Mouse (Mus musculus) CD4-positive, CD25-positive, alpha-beta regulatory T cell, adult 4 months (primary cell): ENCODE data around the gene Ppm1l. TPM values are rescaled to one million over a fixed set of nuclear protein-coding genes. Genes with fewer than 3 reads are reported as not detected.
"Not testable (repeated sequence)": the region's sequence is repeated elsewhere in the genome, so short reads cannot be mapped to it uniquely, and the experiment has no call there.

Source experiments
- ATAC-seq: one replicate; pipeline ENCODE4 v1.8.0; 2017
- polyA plus RNA-seq, 2 experiments: library from polyadenylated mRNA; unstranded; fragments of 100-300 nt; shearing (Covaris generic); gene quantifications; one replicate each; pipeline ENCODE4 v1.2.1; 2017

The Ppm1l gene
- polyA plus RNA-seq, 2 experiments from 2014 or later = 4.4 to 6.9 TPM

- no peak for ATAC-seq
Observed at GRCm38 (mm10) chr3:69548704-69549455, 232.2 kb downstream of the Ppm1l start.

GRCm38 (mm10) chr3:69549602-69550001, 232.9 kb downstream of the Ppm1l start:
- no peak for ATAC-seq

GRCm38 (mm10) chr3:69555511-69555910, 238.8 kb downstream of the Ppm1l start:
- no peak for ATAC-seq

- ATAC-seq = no peak
Observed at GRCm38 (mm10) chr3:69556092-69556778, 239.6 kb downstream of the Ppm1l start.

GRCm38 (mm10) chr3:69559316-69559974, 242.8 kb downstream of the Ppm1l start:
- no peak for ATAC-seq

- ATAC-seq = no peak
Observed at GRCm38 (mm10) chr3:69559975-69560330, 243.3 kb downstream of the Ppm1l start.

GRCm38 (mm10) chr3:69561686-69562085, 245.0 kb downstream of the Ppm1l start:
- no peak for ATAC-seq

GRCm38 (mm10) chr3:69563406-69563805, 246.7 kb downstream of the Ppm1l start:
- ATAC-seq = no peak

GRCm38 (mm10) chr3:69565586-69565985, 248.9 kb downstream of the Ppm1l start:
- not testable (repeated sequence) for ATAC-seq

GRCm38 (mm10) chr3:69572561-69572960, 255.9 kb downstream of the Ppm1l start:
- ATAC-seq = no peak

- no peak for ATAC-seq
Observed at GRCm38 (mm10) chr3:69575577-69575976, 258.9 kb downstream of the Ppm1l start.

- no peak for ATAC-seq
Observed at GRCm38 (mm10) chr3:69576715-69577114, 260.1 kb downstream of the Ppm1l start.

GRCm38 (mm10) chr3:69578791-69579190, 262.1 kb downstream of the Ppm1l start:
- no peak for ATAC-seq

- ATAC-seq = no peak
Observed at GRCm38 (mm10) chr3:69583798-69584197, 267.1 kb downstream of the Ppm1l start.

GRCm38 (mm10) chr3:69588101-69588760, 271.6 kb downstream of the Ppm1l start:
- ATAC-seq = no peak

GRCm38 (mm10) chr3:69593426-69593825, 276.8 kb downstream of the Ppm1l start:
- ATAC-seq = no peak

- no peak for ATAC-seq
Observed at GRCm38 (mm10) chr3:69594071-69594470, 277.4 kb downstream of the Ppm1l start.

GRCm38 (mm10) chr3:69596116-69596515, 279.5 kb downstream of the Ppm1l start:
- no peak for ATAC-seq

GRCm38 (mm10) chr3:69597211-69597610, 280.6 kb downstream of the Ppm1l start:
- no peak for ATAC-seq

GRCm38 (mm10) chr3:69597816-69598215, 281.2 kb downstream of the Ppm1l start:
- no peak for ATAC-seq

GRCm38 (mm10) chr3:69598261-69599165, 281.9 kb downstream of the Ppm1l start, which contains the start of gene B3galnt1:
Gene B3galnt1, minus strand, starts transcription at chr3:69598960.
- no peak for ATAC-seq

- no peak for ATAC-seq
Observed at GRCm38 (mm10) chr3:69599166-69599500, 282.5 kb downstream of the Ppm1l start.
